Mouse (Mus musculus) midbrain, embryonic 12.5 days (tissue): Measurements from ENCODE around the gene Tesc. TPM values are rescaled to one million over a fixed set of nuclear protein-coding genes. Genes with fewer than 3 reads are reported as not detected.

ENCODE experiments used
- ATAC-seq: fragments of 200-750 bp; cut with Nextera tagmentation; 2 replicates; pipeline ENCODE4 v1.8.0; 2017; ENCODE audit warnings: low read depth, moderate TSS enrichment, moderate library complexity; ENCODE audit not compliant: low FRiP score
- H3K27ac ChIP-seq: fragments of 300-500 bp; sonication (generic); replicated peaks from 2 replicates; pipeline ENCODE4 v1.5.1; 2016; ENCODE audit warnings: mild to moderate bottlenecking
- H3K27me3 ChIP-seq: fragments of 300-500 bp; sonication (generic); 2 replicates; pipeline ENCODE4 v1.6.1; 2016; ENCODE audit warnings: mild to moderate bottlenecking
- H3K36me3 ChIP-seq: fragments of 300-500 bp; sonication (generic); 2 replicates; pipeline ENCODE4 v1.6.1; 2016
- H3K4me1 ChIP-seq: fragments of 300-500 bp; sonication (generic); 2 replicates; pipeline ENCODE4 v1.6.1; 2016
- H3K4me2 ChIP-seq: fragments of 300-500 bp; sonication (generic); replicated peaks from 2 replicates; pipeline ENCODE4 v1.6.1; 2016; ENCODE audit warnings: mild to moderate bottlenecking, moderate library complexity
- H3K4me3 ChIP-seq: fragments of 300-500 bp; sonication (generic); 2 replicates; pipeline ENCODE4 v1.5.1; 2016; ENCODE audit warnings: mild to moderate bottlenecking
- H3K9ac ChIP-seq: fragments of 300-500 bp; sonication (generic); replicated peaks from 2 replicates; pipeline ENCODE4 v1.6.1; 2016; ENCODE audit warnings: mild to moderate bottlenecking, moderate library complexity
- H3K9me3 ChIP-seq: fragments of 300-500 bp; sonication (generic); 2 replicates; pipeline ENCODE4 v1.6.1; 2016; ENCODE audit warnings: mild to moderate bottlenecking
- WGBS: fragments of 180-500 bp; shearing (Covaris S2); methylation state at CpG from one replicate; pipeline ENCODE4 v1.1.7; 2016; 5-methylcytosine and 5-hydroxymethylcytosine counted together
- polyA plus RNA-seq: library from polyadenylated mRNA; unstranded; fragments of >200 nt; fragmentation: Nextera tagmentation; extraction: Ambion mirVana; gene quantifications from 2 replicates; pipeline ENCODE4 v1.2.1, GENCODE M21; 2016

Tesc gene
- 1.5 and 1.8 TPM in 2 replicates for polyA plus RNA-seq

GRCm38 (mm10) chr5:118027698-118028190 lies at the start of gene Tesc:
TSS of gene Tesc (plus strand) at chr5:118027743.
- Histone ChIP-seq H3K4me3 (peak within 1 kb of the TSS; percentile 58), H3K9ac (peak within 1 kb of the TSS; percentile 49), H3K27me3 (peaks cover 71% of the 10 kb centered on the region), H3K27ac (no peak within 1 kb of the TSS), H3K4me1 (peaks cover 49% of the 10 kb centered on the region), H3K9me3 (no peaks in the 10 kb centered on the region), H3K4me2 (peak within 1 kb of the TSS; percentile 87), H3K36me3 (no peaks in the 10 kb centered on the region)
- ATAC-seq = no peak
- WGBS = under 1% methylated on average over 54 of the region's 63 CpGs

GRCm38 (mm10) chr5:117978159-117978697 lies 49.3 kb upstream of the Tesc start:
- peak overlapping the region; percentile 88 for H3K27ac ChIP-seq
- no peaks in the 10 kb centered on the region for H3K9me3 ChIP-seq
- WGBS = 48% methylated on average over 17 of the region's 17 CpGs
- H3K4me3 ChIP-seq = peak overlapping the region; percentile 100
- peak overlapping the region; percentile 82 for H3K4me2 ChIP-seq
- ATAC-seq = no peak
- H3K4me1 ChIP-seq = peaks cover 38% of the 10 kb centered on the region
- H3K27me3 ChIP-seq = no peaks in the 10 kb centered on the region
- peak overlapping the region; percentile 99 for H3K9ac ChIP-seq
- peaks cover 43% of the 10 kb centered on the region for H3K36me3 ChIP-seq

- H3K4me3 ChIP-seq = no peak overlapping the region
- H3K4me2 ChIP-seq = peak overlapping the region; percentile 82; the same call in 1 of the 2 replicates
- WGBS = 75% methylated on average over 5 of the region's 5 CpGs
- H3K36me3 ChIP-seq = peaks cover 51% of the 10 kb centered on the region
- no peak overlapping the region for H3K27ac ChIP-seq
- ATAC-seq = no peak
- no peaks in the 10 kb centered on the region for H3K27me3 ChIP-seq
- no peak overlapping the region for H3K9ac ChIP-seq
- H3K9me3 ChIP-seq = no peaks in the 10 kb centered on the region
- peaks cover 45% of the 10 kb centered on the region for H3K4me1 ChIP-seq
Measured at GRCm38 (mm10) chr5:117979082-117979481, 48.5 kb upstream of the Tesc start.

- Histone ChIP-seq H3K4me3 (no peak overlapping the region), H3K9me3 (no peaks in the 10 kb centered on the region), H3K36me3 (peaks cover 68% of the 10 kb centered on the region), H3K9ac (no peak overlapping the region), H3K27ac (no peak overlapping the region), H3K27me3 (no peaks in the 10 kb centered on the region), H3K4me1 (peaks cover 45% of the 10 kb centered on the region), H3K4me2 (no peak overlapping the region)
- no peak for ATAC-seq
- 94% methylated on average over 8 of the region's 8 CpGs for WGBS
Measured at GRCm38 (mm10) chr5:117980921-117981320, 46.6 kb upstream of the Tesc start.

- Histone ChIP-seq H3K4me1 (peaks cover 44% of the 10 kb centered on the region), H3K36me3 (peaks cover 78% of the 10 kb centered on the region), H3K9ac (no peak overlapping the region), H3K9me3 (no peaks in the 10 kb centered on the region), H3K27ac (no peak overlapping the region), H3K27me3 (no peaks in the 10 kb centered on the region), H3K4me2 (no peak overlapping the region), H3K4me3 (no peak overlapping the region)
- no peak for ATAC-seq
- 91% methylated on average over 5 of the region's 5 CpGs for WGBS
Measured at GRCm38 (mm10) chr5:117981943-117982342, 45.6 kb upstream of the Tesc start.

GRCm38 (mm10) chr5:117986327-117986726 lies 41.2 kb upstream of the Tesc start:
- peaks cover 9% of the 10 kb centered on the region for H3K4me1 ChIP-seq
- H3K27ac ChIP-seq = no peak overlapping the region
- ATAC-seq = no peak
- H3K9ac ChIP-seq = no peak overlapping the region
- H3K4me3 ChIP-seq = no peak overlapping the region
- H3K4me2 ChIP-seq = no peak overlapping the region
- H3K9me3 ChIP-seq = no peaks in the 10 kb centered on the region
- WGBS = 68% methylated on average over 4 of the region's 4 CpGs
- peaks cover 98% of the 10 kb centered on the region for H3K36me3 ChIP-seq
- H3K27me3 ChIP-seq = no peaks in the 10 kb centered on the region

GRCm38 (mm10) chr5:117987891-117988290 lies 39.7 kb upstream of the Tesc start:
- H3K4me1 ChIP-seq = peaks cover 7% of the 10 kb centered on the region
- WGBS = 97% methylated on average over 3 of the region's 3 CpGs
- H3K27ac ChIP-seq = no peak overlapping the region
- H3K4me2 ChIP-seq = no peak overlapping the region
- ATAC-seq = no peak
- no peak overlapping the region for H3K9ac ChIP-seq
- peaks cover 98% of the 10 kb centered on the region for H3K36me3 ChIP-seq
- no peaks in the 10 kb centered on the region for H3K27me3 ChIP-seq
- H3K9me3 ChIP-seq = no peaks in the 10 kb centered on the region
- H3K4me3 ChIP-seq = no peak overlapping the region

- Histone ChIP-seq H3K4me2 (no peak overlapping the region), H3K27ac (no peak overlapping the region), H3K27me3 (no peaks in the 10 kb centered on the region), H3K9ac (no peak overlapping the region), H3K9me3 (no peaks in the 10 kb centered on the region), H3K36me3 (peaks cover 97% of the 10 kb centered on the region), H3K4me1 (peaks cover 7% of the 10 kb centered on the region), H3K4me3 (no peak overlapping the region)
- ATAC-seq = no peak
- WGBS = 92% methylated on average over 9 of the region's 9 CpGs
Measured at GRCm38 (mm10) chr5:117988367-117988766, 39.2 kb upstream of the Tesc start.

- Histone ChIP-seq H3K36me3 (peaks cover 98% of the 10 kb centered on the region), H3K4me3 (no peak overlapping the region), H3K9me3 (no peaks in the 10 kb centered on the region), H3K9ac (no peak overlapping the region), H3K4me2 (no peak overlapping the region), H3K27ac (no peak overlapping the region), H3K4me1 (no peaks in the 10 kb centered on the region), H3K27me3 (no peaks in the 10 kb centered on the region)
- 93% methylated on average over 6 of the region's 6 CpGs for WGBS
- ATAC-seq = no peak
Measured at GRCm38 (mm10) chr5:117989773-117990172, 37.8 kb upstream of the Tesc start.

- H3K27me3 ChIP-seq = no peaks in the 10 kb centered on the region
- no peaks in the 10 kb centered on the region for H3K4me1 ChIP-seq
- no peak overlapping the region for H3K4me2 ChIP-seq
- H3K9me3 ChIP-seq = no peaks in the 10 kb centered on the region
- H3K4me3 ChIP-seq = no peak overlapping the region
- 92% methylated on average over 3 of the region's 3 CpGs for WGBS
- ATAC-seq = no peak
- no peak overlapping the region for H3K9ac ChIP-seq
- H3K27ac ChIP-seq = no peak overlapping the region
- peaks cover 99% of the 10 kb centered on the region for H3K36me3 ChIP-seq
Measured at GRCm38 (mm10) chr5:117990957-117991356, 36.6 kb upstream of the Tesc start.

GRCm38 (mm10) chr5:117993550-117993949 lies 34.0 kb upstream of the Tesc start:
- H3K36me3 ChIP-seq = peaks cover 97% of the 10 kb centered on the region
- no peak for ATAC-seq
- no peaks in the 10 kb centered on the region for H3K4me1 ChIP-seq
- WGBS = 97% methylated on average over 6 of the region's 6 CpGs
- no peaks in the 10 kb centered on the region for H3K27me3 ChIP-seq
- H3K9me3 ChIP-seq = no peaks in the 10 kb centered on the region
- H3K4me2 ChIP-seq = no peak overlapping the region
- no peak overlapping the region for H3K27ac ChIP-seq
- no peak overlapping the region for H3K9ac ChIP-seq
- H3K4me3 ChIP-seq = no peak overlapping the region

- no peaks in the 10 kb centered on the region for H3K9me3 ChIP-seq
- H3K9ac ChIP-seq = no peak overlapping the region
- H3K27ac ChIP-seq = no peak overlapping the region
- 93% methylated on average over 8 of the region's 8 CpGs for WGBS
- peaks cover 96% of the 10 kb centered on the region for H3K36me3 ChIP-seq
- no peak overlapping the region for H3K4me2 ChIP-seq
- H3K4me3 ChIP-seq = no peak overlapping the region
- H3K27me3 ChIP-seq = no peaks in the 10 kb centered on the region
- no peaks in the 10 kb centered on the region for H3K4me1 ChIP-seq
- ATAC-seq = no peak
Measured at GRCm38 (mm10) chr5:117995372-117995901, 32.1 kb upstream of the Tesc start.
